Mouse (Mus musculus) liver, embryonic 14.5 days (tissue): ENCODE data around the gene Lgals3.

Experiments
- CTCF ChIP-seq: IDR thresholded peaks from 2 replicates; pipeline ENCODE4 v1.5.1; 2016; ENCODE audit warnings: antibody characterized with exemption, low read depth, control low read depth
- EP300 ChIP-seq: IDR thresholded peaks from 2 replicates; pipeline ENCODE4 v1.6.1; 2016; ENCODE audit warnings: antibody characterized with exemption, low read depth

- peak; percentile 21; the same call in 1 of the 2 replicates for TF ChIP-seq CTCF
- no peak for TF ChIP-seq EP300
These were observed 52.2 kb downstream of the Lgals3 start for GRCm38 (mm10) chr14:47419723-47420276.
